Mouse (Mus musculus) lung, adult 2 months (tissue): Measurements from ENCODE around the gene Lonp1. TPM values are rescaled to one million over a fixed set of nuclear protein-coding genes. Genes with fewer than 3 reads are reported as not detected.

Source experiments
- DNase-seq: peaks from one replicate; pipeline ENCODE4 v3.0.0; 2022
- H3K4me1 ChIP-seq: fragments of 200-500 bp; 2 replicates; pipeline ENCODE4 v1.6.1; 2011; ENCODE audit warnings: low read length; ENCODE audit not compliant: control insufficient read depth, insufficient read depth
- H3K4me3 ChIP-seq: fragments of 200-500 bp; replicated peaks from 2 replicates; pipeline ENCODE3; 2011; ENCODE audit warnings: low read depth, mild to moderate bottlenecking, control low read depth, low read length; ENCODE audit errors: extremely low read depth
- CTCF ChIP-seq: fragments of 200-500 bp; IDR thresholded peaks from 2 replicates; pipeline ENCODE4 v1.5.1; 2011; ENCODE audit warnings: mild to moderate bottlenecking, low read length, control low read depth; ENCODE audit not compliant: insufficient read depth
- POLR2A ChIP-seq: fragments of 200-500 bp; IDR thresholded peaks from 2 replicates; pipeline ENCODE4 v1.6.1; 2011; ENCODE audit warnings: low read depth, mild to moderate bottlenecking, control low read depth, low read length, borderline replicate concordance; ENCODE audit errors: extremely low read depth
- WGBS: fragments of 180-500 bp; shearing (Covaris S2); methylation state at CpG from one replicate; pipeline ENCODE4 v1.1.7; 2018; 5-methylcytosine and 5-hydroxymethylcytosine counted together
- polyA plus RNA-seq: library from polyadenylated mRNA; depleted of rRNA; stranded (reverse); fragments of >200 nt; gene quantifications from 2 replicates; pipeline ENCODE4 v1.2.3, GENCODE M21; 2012; rRNA removed

The Lonp1 gene
- polyA plus RNA-seq, 1 experiment: 53.9 TPM

GRCm38 (mm10) chr17:56583611-56584256, 43.0 kb downstream of the Lonp1 start:
- Histone ChIP-seq H3K4me1 (peaks cover 27% of the 10 kb centered on the region), H3K4me3 (peak overlapping the region; percentile 77)
- TF ChIP-seq POLR2A (no peak), CTCF (no peak)
- WGBS: under 1% methylated on average over 33 of the region's 33 CpGs
- peak; percentile 40 for DNase-seq

- Histone ChIP-seq H3K4me3 (peak overlapping the region; percentile 18), H3K4me1 (peaks cover 25% of the 10 kb centered on the region)
- no peak for DNase-seq
- no peak for TF ChIP-seq CTCF
- no peak for TF ChIP-seq POLR2A
- WGBS: 62% methylated on average over 1 of the region's 1 CpGs
These were observed 43.6 kb downstream of the Lonp1 start for GRCm38 (mm10) chr17:56583071-56583470.

- TF ChIP-seq CTCF: no peak
- no peak for TF ChIP-seq POLR2A
- Histone ChIP-seq H3K4me1 (no peaks in the 10 kb centered on the region), H3K4me3 (no peak overlapping the region)
- no peak for DNase-seq
- 89% methylated on average over 3 of the region's 3 CpGs for WGBS
These were observed 53.7 kb downstream of the Lonp1 start for GRCm38 (mm10) chr17:56572939-56573338.

- TF ChIP-seq CTCF (no peak), POLR2A (no peak)
- no peak overlapping the region for H3K4me3 ChIP-seq
- H3K4me1 ChIP-seq: no peaks in the 10 kb centered on the region
- 45% methylated on average over 1 of the region's 1 CpGs for WGBS
- no peak for DNase-seq
These were observed 54.5 kb downstream of the Lonp1 start for GRCm38 (mm10) chr17:56572154-56572553.

- TF ChIP-seq CTCF (no peak), POLR2A (no peak)
- WGBS: 88% methylated on average over 4 of the region's 4 CpGs
- H3K4me3 ChIP-seq: no peak overlapping the region
- DNase-seq: no peak
- no peaks in the 10 kb centered on the region for H3K4me1 ChIP-seq
These were observed 56.4 kb downstream of the Lonp1 start for GRCm38 (mm10) chr17:56570287-56570686.

- Histone ChIP-seq H3K4me1 (no peaks in the 10 kb centered on the region), H3K4me3 (no peak overlapping the region)
- no peak for DNase-seq
- TF ChIP-seq CTCF (no peak), POLR2A (no peak)
- WGBS: 91% methylated on average over 4 of the region's 4 CpGs
These were observed 59.3 kb downstream of the Lonp1 start for GRCm38 (mm10) chr17:56567370-56567769.

GRCm38 (mm10) chr17:56566918-56567317, 59.8 kb downstream of the Lonp1 start:
- Histone ChIP-seq H3K4me3 (no peak overlapping the region), H3K4me1 (no peaks in the 10 kb centered on the region)
- no peak for DNase-seq
- no peak for TF ChIP-seq POLR2A
- no peak for TF ChIP-seq CTCF
- WGBS: 93% methylated on average over 5 of the region's 5 CpGs

- Histone ChIP-seq H3K4me1 (no peaks in the 10 kb centered on the region), H3K4me3 (no peak overlapping the region)
- no peak for DNase-seq
- no peak for TF ChIP-seq CTCF
- no peak for TF ChIP-seq POLR2A
- WGBS: 90% methylated on average over 29 of the region's 29 CpGs
These were observed 60.4 kb downstream of the Lonp1 start for GRCm38 (mm10) chr17:56566293-56566692.

Other genes starting within 250 kb of the Lonp1 start
- gene Ptprs, start 150.4 kb downstream of the Lonp1 start, polyA plus RNA-seq: 128 and 171 TPM in 2 replicates
- 0.17 and 0.22 TPM in 2 replicates for gene Znrf4, start 114.5 kb downstream of the Lonp1 start, polyA plus RNA-seq
- gene Gm20219, start 72.5 kb downstream of the Lonp1 start, polyA plus RNA-seq: 10.2 and 16.7 TPM in 2 replicates
- 92.1 and 99.5 TPM in 2 replicates for gene Safb2, start 42.3 kb downstream of the Lonp1 start, polyA plus RNA-seq
- 102 and 115 TPM in 2 replicates for gene Safb, start 42.1 kb downstream of the Lonp1 start, polyA plus RNA-seq
- gene 2410015M20Rik, start 17.1 kb downstream of the Lonp1 start, polyA plus RNA-seq: 81.7 and 104 TPM in 2 replicates
- 1,247 and 2,140 TPM in 2 replicates for gene Rpl36, start 13.5 kb downstream of the Lonp1 start, polyA plus RNA-seq
- 0.16 and 0.43 TPM in 2 replicates for gene Catsperd, start 1.3 kb upstream of the Lonp1 start, polyA plus RNA-seq
- gene Ranbp3, start 46.4 kb upstream of the Lonp1 start, polyA plus RNA-seq: 69.0 and 74.2 TPM in 2 replicates
- gene Ndufa11, start 90.9 kb upstream of the Lonp1 start, polyA plus RNA-seq: 348 and 393 TPM in 2 replicates
- gene Vmac, start 91.1 kb upstream of the Lonp1 start, polyA plus RNA-seq: 31.9 and 32.4 TPM in 2 replicates
- 17.3 and 23.2 TPM in 2 replicates for gene Nrtn, start 130.6 kb upstream of the Lonp1 start, polyA plus RNA-seq
- 81.7 and 84.5 TPM in 2 replicates for gene Dus3l, start 137.9 kb upstream of the Lonp1 start, polyA plus RNA-seq
- 1.6 and 2.2 TPM in 2 replicates for gene Prr22, start 143.4 kb upstream of the Lonp1 start, polyA plus RNA-seq
- gene Rfx2, start 204.1 kb upstream of the Lonp1 start, polyA plus RNA-seq: 24.1 and 27.2 TPM in 2 replicates
- gene Acsbg2, start 247.6 kb upstream of the Lonp1 start, polyA plus RNA-seq: not detected in 2 replicates
- 0.11 and 0.19 TPM in 2 replicates for gene 1700061G19Rik, start 248.6 kb upstream of the Lonp1 start, polyA plus RNA-seq